18 mouse cellular contexts compared by ENCODE assay signal in the genomic region with DNA sequence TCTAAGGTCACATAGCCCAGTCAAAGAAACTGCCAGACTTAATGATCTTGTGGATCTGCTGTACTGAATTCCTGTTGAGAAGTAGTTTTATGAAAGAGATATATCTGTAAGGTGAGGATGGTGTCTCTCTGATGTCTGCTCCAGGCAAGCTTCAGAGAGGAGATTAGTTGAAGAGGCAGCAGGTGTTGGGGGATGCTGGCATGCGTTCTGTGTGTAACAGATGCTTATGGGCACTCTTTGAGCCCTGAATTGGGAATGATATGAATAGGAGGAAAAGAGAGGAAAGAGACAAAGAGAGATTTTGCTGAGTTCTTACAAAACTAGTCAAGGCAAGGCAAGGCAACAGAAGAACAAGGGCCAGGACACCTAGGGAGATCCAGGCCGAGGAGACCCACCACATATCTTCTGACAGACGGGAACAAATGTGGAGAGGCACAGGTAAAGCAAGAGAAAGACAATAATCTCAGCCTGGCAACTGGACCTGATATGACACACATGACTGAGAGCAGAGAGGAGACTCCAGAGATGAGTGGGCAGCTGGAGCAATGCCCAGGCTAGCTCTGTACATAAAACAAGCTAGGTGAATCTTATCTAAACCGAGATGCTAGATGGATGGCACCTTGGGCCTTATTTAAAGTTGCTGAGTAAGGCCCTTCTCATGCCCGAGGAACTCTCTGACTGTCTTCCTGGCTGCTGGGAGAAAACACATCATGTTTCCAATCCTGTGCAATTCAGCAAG. TPM values are rescaled to one million over a fixed set of nuclear protein-coding genes. Genes with fewer than 3 reads are reported as not detected.
DNase-seq lines count a peak whose midpoint lies in the region; ATAC-seq and TF ChIP-seq lines count a peak whose summit lies in the region.
"Had no signal": no experiment of that assay in that cellular context is flagged by ENCODE, and none has a peak within 500 bp of the region (broad histone marks: within the 10 kb centered on the region; RNA-seq: fewer than 3 reads in every experiment).

No protein-coding gene starts in this region.

- no peaks in the 10 kb centered on the region for H3K27me3 ChIP-seq in heart, embryonic 11.5 days (ENCODE audit: control insufficient read depth, insufficient read depth, low read length)
- H3K27me3 ChIP-seq in forebrain, embryonic 15.5 days, result no peaks in the 10 kb centered on the region
- H3K27me3 ChIP-seq: embryonic facial prominence, embryonic 12.5 days; forebrain, embryonic 13.5 days had no signal

- no peak overlapping the region for H3K4me3 ChIP-seq in heart, embryonic 11.5 days (ENCODE audit: low read depth, low read length)
- no peak overlapping the region for H3K4me3 ChIP-seq in forebrain, embryonic 15.5 days
- H3K4me3 ChIP-seq: embryonic facial prominence, embryonic 10.5 days; embryonic facial prominence, embryonic 12.5 days; forebrain, embryonic 13.5 days had no signal

- no peak overlapping the region for H3K9ac ChIP-seq in heart, embryonic 11.5 days (ENCODE audit: low read depth, low read length)
- no peak overlapping the region for H3K9ac ChIP-seq in forebrain, embryonic 15.5 days (replicated peaks)
- H3K9ac ChIP-seq: embryonic facial prominence, embryonic 12.5 days; forebrain, embryonic 13.5 days had no signal

- 63% methylated on average over 5 of the region's 5 CpGs for WGBS in heart, embryonic 11.5 days (ENCODE audit: insufficient replicate concordance)
- 80% methylated on average over 5 of the region's 5 CpGs for WGBS in forebrain, embryonic 15.5 days

- DNase-seq in cerebellum, postnatal 14 days, result peak; percentile 50 to 51
- DNase-seq in cerebellum, adult 18-20 months, result no peak
- peak; percentile 51 for DNase-seq in heart, adult 11 months
- DNase-seq in right cerebral cortex, adult 18-20 months, result peak; percentile 45
- no peak for DNase-seq in right cerebral cortex, postnatal 10 days (ENCODE audit: low spot score in 2 of 2)
- DNase-seq in brain, embryonic 14.5 days (ENCODE audit: low read depth), result peak; percentile 37
- DNase-seq: adrenal gland, adult 8-10 months; adrenal gland, postnatal 14 days; adrenal gland, postnatal 36 days; cerebellum, adult 2 months; cerebellum, adult 9-10 months had no signal

- TF ChIP-seq CTCF in brain, embryonic 14.5 days (IDR thresholded peaks at IDR 0.05; ENCODE audit: borderline replicate concordance, extremely low read depth, insufficient read depth, insufficient read length), result no peak

- no peak for TF ChIP-seq POLR2A in brain, embryonic 14.5 days (IDR thresholded peaks at IDR 0.05; ENCODE audit: borderline replicate concordance, extremely low read depth, insufficient read depth, insufficient read length, poor library complexity, severe bottlenecking)

- H3K36me3 ChIP-seq in heart, embryonic 11.5 days (ENCODE audit: control insufficient read depth, insufficient read depth, low read length), result no peaks in the 10 kb centered on the region
- H3K36me3 ChIP-seq in forebrain, embryonic 15.5 days, result no peaks in the 10 kb centered on the region
- H3K36me3 ChIP-seq: embryonic facial prominence, embryonic 10.5 days; embryonic facial prominence, embryonic 12.5 days had no signal

- no peaks in the 10 kb centered on the region for H3K4me1 ChIP-seq in heart, embryonic 11.5 days (ENCODE audit: control insufficient read depth, insufficient read depth, low read length)
- H3K4me1 ChIP-seq in forebrain, embryonic 15.5 days, result no peaks in the 10 kb centered on the region
- H3K4me1 ChIP-seq: embryonic facial prominence, embryonic 10.5 days; embryonic facial prominence, embryonic 12.5 days; forebrain, embryonic 13.5 days had no signal

- no peak overlapping the region for H3K27ac ChIP-seq in heart, embryonic 11.5 days (ENCODE audit: low read depth, low read length)
- H3K27ac ChIP-seq in forebrain, embryonic 15.5 days (replicated peaks), result no peak overlapping the region
- H3K27ac ChIP-seq: embryonic facial prominence, embryonic 10.5 days; embryonic facial prominence, embryonic 12.5 days; forebrain, embryonic 13.5 days had no signal

- no peaks in the 10 kb centered on the region for H3K9me3 ChIP-seq in heart, embryonic 11.5 days (replicated peaks; ENCODE audit: control insufficient read depth, low read length)
- H3K9me3 ChIP-seq in forebrain, embryonic 15.5 days, result no peaks in the 10 kb centered on the region
- H3K9me3 ChIP-seq: embryonic facial prominence, embryonic 10.5 days; embryonic facial prominence, embryonic 12.5 days; forebrain, embryonic 13.5 days had no signal

- ATAC-seq in heart, embryonic 11.5 days (replicated peaks; ENCODE audit: insufficient number of reproducible peaks, low FRiP score, low TSS enrichment), result no peak
- ATAC-seq in forebrain, embryonic 15.5 days (replicated peaks), result no peak
- ATAC-seq: forebrain, embryonic 13.5 days; forebrain, embryonic 16.5 days had no signal

- no peak overlapping the region for H3K4me2 ChIP-seq in heart, embryonic 11.5 days
- no peak overlapping the region for H3K4me2 ChIP-seq in forebrain, embryonic 15.5 days (replicated peaks)
- H3K4me2 ChIP-seq: embryonic facial prominence, embryonic 12.5 days; forebrain, embryonic 13.5 days had no signal

RNA-seq across cellular contexts. Expression of gene Ntm, which starts 18.4 kb away (rescaled TPM):
- polyA plus RNA-seq in heart, embryonic 11.5 days (2014; fragmentation: Nextera tagmentation; extraction: Ambion mirVana), result 39.7 and 45.1 TPM in 2 replicates
- polyA plus RNA-seq in brain, embryonic 14.5 days (2012; rRNA removed), result 48.6 and 95.1 TPM in 2 replicates
- polyA plus RNA-seq in forebrain, embryonic 15.5 days (2015; fragmentation: Nextera tagmentation; extraction: Ambion mirVana), result 98.7 and 106 TPM in 2 replicates
- polyA plus RNA-seq: C2C12 had no signal

Comparison
In these comparisons a context has a peak if more than half of its experiments do, and no peak if none do; other contexts are left out.
1. DNase-seq: peak in cerebellum, postnatal 14 days (2 of 2), heart, adult 11 months (single experiment), right cerebral cortex, adult 18-20 months (single experiment) and brain, embryonic 14.5 days (single experiment); none in cerebellum, adult 18-20 months (0 of 2) and right cerebral cortex, postnatal 10 days (0 of 2).